Mouse (Mus musculus): Measurements from ENCODE around the gene Srgap2. TPM values are rescaled to one million over a fixed set of nuclear protein-coding genes. Genes with fewer than 3 reads are reported as not detected.

Gene Srgap2
- total and polyA plus RNA-seq, 2 experiments, result 6.6 to 7.4 TPM

DNA sequence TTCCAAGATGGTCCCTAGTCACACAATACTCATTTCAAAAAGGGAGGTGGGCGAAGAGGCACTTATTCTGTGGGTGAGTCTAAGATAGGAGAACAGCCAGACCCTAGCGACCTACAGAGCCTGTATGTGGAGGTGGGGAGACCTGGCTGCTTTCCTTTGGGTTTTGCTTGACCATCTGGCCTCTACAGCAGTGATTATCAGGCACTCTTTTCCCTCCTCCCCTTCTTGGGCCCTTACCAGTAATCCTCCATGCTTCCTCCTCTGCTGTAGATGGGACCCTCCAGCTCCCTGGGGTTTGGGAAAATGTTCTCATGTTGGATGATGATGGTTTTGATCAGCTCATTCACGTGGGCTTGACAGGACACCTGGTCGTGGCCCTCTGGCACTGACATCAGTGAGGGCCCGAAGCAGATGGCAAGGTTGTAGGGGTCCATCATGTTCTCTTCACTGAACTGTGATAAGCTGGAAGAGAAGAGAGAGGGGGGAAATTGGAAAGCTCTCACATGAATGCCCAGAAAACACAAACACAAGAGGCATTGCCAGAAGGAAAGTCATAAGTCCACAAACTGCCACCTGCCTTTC, 216.8 kb downstream of the Srgap2 start:
- Histone ChIP-seq H3K36me3 (ENCODE audit: control insufficient read depth, insufficient read depth, low read length) (peaks cover 29% of the 10 kb centered on the region), H3K4me3 (ENCODE audit: insufficient read depth, low read depth, low read length) (no peak overlapping the region), H3K79me2 (ENCODE audit: control insufficient read depth, insufficient read depth, low read length) (no peaks in the 10 kb centered on the region), H3K4me1 (ENCODE audit: control insufficient read depth, insufficient read depth, low read length) (no peaks in the 10 kb centered on the region), H3K9ac (ENCODE audit: low read depth, low read length) (no peak overlapping the region), H3K27me3 (ENCODE audit: control insufficient read depth, insufficient read depth, low read length) (no peaks in the 10 kb centered on the region), H3K27ac (replicated peaks; ENCODE audit: insufficient read depth, low read depth, low read length) (no peak overlapping the region)
- WGBS, result 95% methylated on average over 5 of the region's 5 CpGs
- TF ChIP-seq CTCF (IDR thresholded peaks at IDR 0.05; ENCODE audit: low read depth, low read length) (no peak), POLR2A (IDR thresholded peaks at IDR 0.05; ENCODE audit: extremely low read depth, insufficient read depth, low read length) (no peak)
- DNase-seq (ENCODE audit: extremely low read depth, low read depth, low spot score), result no peak

DNA sequence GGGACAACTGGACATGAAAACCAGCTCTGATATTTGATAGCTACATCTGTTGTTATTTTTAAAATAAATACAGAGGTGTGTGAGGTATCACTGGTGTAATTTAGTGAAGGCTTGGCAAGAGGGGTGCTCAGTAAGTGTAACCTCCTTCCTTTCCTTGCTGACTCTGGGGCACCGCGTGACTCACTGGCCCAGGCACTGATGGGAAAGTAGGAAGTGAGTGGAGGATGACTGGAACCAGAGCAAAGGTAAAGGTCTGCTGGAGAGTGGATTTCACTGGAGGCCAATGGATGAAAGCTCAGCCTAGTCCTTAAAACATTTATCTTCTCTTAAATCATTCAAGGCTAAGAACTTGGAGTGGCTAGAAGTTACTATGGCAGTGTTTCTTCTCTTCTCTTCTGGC, 226.4 kb downstream of the Srgap2 start:
- no peak for DNase-seq (ENCODE audit: extremely low read depth, low read depth, low spot score)
- Histone ChIP-seq H3K27ac (replicated peaks; ENCODE audit: insufficient read depth, low read depth, low read length) (no peak overlapping the region), H3K36me3 (ENCODE audit: control insufficient read depth, insufficient read depth, low read length) (peaks cover 8% of the 10 kb centered on the region), H3K4me1 (ENCODE audit: control insufficient read depth, insufficient read depth, low read length) (no peaks in the 10 kb centered on the region), H3K9ac (ENCODE audit: low read depth, low read length) (no peak overlapping the region), H3K4me3 (ENCODE audit: insufficient read depth, low read depth, low read length) (no peak overlapping the region), H3K27me3 (ENCODE audit: control insufficient read depth, insufficient read depth, low read length) (no peaks in the 10 kb centered on the region), H3K79me2 (ENCODE audit: control insufficient read depth, insufficient read depth, low read length) (no peaks in the 10 kb centered on the region)
- 98% methylated on average over 2 of the region's 2 CpGs for WGBS
- no peak for TF ChIP-seq POLR2A (IDR thresholded peaks at IDR 0.05; ENCODE audit: extremely low read depth, insufficient read depth, low read length)
- TF ChIP-seq CTCF (IDR thresholded peaks at IDR 0.05; ENCODE audit: low read depth, low read length), result no peak

DNA sequence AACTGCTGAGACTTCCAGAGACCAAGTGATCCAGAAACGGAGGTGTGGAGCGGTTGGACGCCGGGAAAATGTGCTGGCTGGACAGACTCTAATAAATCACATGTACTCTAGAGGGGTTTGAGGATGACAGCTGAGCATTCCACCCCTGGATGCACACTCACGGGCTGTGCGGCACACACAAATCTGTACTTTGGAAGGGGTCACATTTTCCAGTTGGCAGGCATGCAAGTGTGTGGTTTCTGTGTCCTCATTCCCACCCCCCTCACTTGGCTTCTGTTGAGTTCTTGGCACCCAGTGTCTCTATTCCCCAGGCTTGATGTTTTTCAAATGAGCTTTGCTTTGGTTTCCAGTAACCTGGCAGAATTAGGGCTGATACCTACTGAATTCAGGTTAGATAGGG, 227.4 kb downstream of the Srgap2 start:
- H3K4me1 ChIP-seq (ENCODE audit: control insufficient read depth, insufficient read depth, low read length), result no peaks in the 10 kb centered on the region
- 83% methylated on average over 6 of the region's 6 CpGs for WGBS
- no peak overlapping the region for H3K4me3 ChIP-seq (ENCODE audit: insufficient read depth, low read depth, low read length)
- no peak for TF ChIP-seq POLR2A (IDR thresholded peaks at IDR 0.05; ENCODE audit: extremely low read depth, insufficient read depth, low read length)
- TF ChIP-seq CTCF (IDR thresholded peaks at IDR 0.05; ENCODE audit: low read depth, low read length), result no peak
- no peak for DNase-seq (ENCODE audit: extremely low read depth, low read depth, low spot score)
- no peaks in the 10 kb centered on the region for H3K79me2 ChIP-seq (ENCODE audit: control insufficient read depth, insufficient read depth, low read length)
- H3K27me3 ChIP-seq (ENCODE audit: control insufficient read depth, insufficient read depth, low read length), result no peaks in the 10 kb centered on the region
- H3K36me3 ChIP-seq (ENCODE audit: control insufficient read depth, insufficient read depth, low read length), result peaks cover 10% of the 10 kb centered on the region
- H3K9ac ChIP-seq (ENCODE audit: low read depth, low read length), result no peak overlapping the region
- no peak overlapping the region for H3K27ac ChIP-seq (replicated peaks; ENCODE audit: insufficient read depth, low read depth, low read length)

DNA sequence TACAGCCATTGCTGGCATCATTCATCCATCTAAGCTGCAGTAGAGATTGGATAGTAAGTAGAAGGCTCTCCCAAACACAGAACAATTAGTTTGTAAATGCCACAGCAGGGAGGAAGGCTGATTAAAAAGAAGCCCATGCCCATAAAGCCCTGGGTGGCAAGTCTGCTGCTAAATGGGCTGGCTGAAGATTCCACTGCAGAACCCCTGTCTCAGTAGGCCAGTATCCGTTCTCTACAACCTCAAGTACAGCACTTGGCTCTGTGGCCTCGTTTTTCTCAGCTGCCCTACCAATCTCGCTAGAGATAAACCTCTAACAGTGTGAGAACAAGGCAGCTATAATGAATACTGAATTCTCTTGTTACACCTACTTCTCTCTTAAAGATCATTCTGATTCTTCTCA, 227.9 kb downstream of the Srgap2 start:
- TF ChIP-seq POLR2A (IDR thresholded peaks at IDR 0.05; ENCODE audit: extremely low read depth, insufficient read depth, low read length) (no peak), CTCF (IDR thresholded peaks at IDR 0.05; ENCODE audit: low read depth, low read length) (no peak)
- peaks cover 12% of the 10 kb centered on the region for H3K36me3 ChIP-seq (ENCODE audit: control insufficient read depth, insufficient read depth, low read length)
- H3K4me3 ChIP-seq (ENCODE audit: insufficient read depth, low read depth, low read length), result no peak overlapping the region
- H3K79me2 ChIP-seq (ENCODE audit: control insufficient read depth, insufficient read depth, low read length), result no peaks in the 10 kb centered on the region
- H3K27ac ChIP-seq (replicated peaks; ENCODE audit: insufficient read depth, low read depth, low read length), result no peak overlapping the region
- 86% methylated on average over 3 of the region's 3 CpGs for WGBS
- no peak for DNase-seq (ENCODE audit: extremely low read depth, low read depth, low spot score)
- H3K9ac ChIP-seq (ENCODE audit: low read depth, low read length), result no peak overlapping the region
- H3K4me1 ChIP-seq (ENCODE audit: control insufficient read depth, insufficient read depth, low read length), result no peaks in the 10 kb centered on the region
- no peaks in the 10 kb centered on the region for H3K27me3 ChIP-seq (ENCODE audit: control insufficient read depth, insufficient read depth, low read length)

DNA sequence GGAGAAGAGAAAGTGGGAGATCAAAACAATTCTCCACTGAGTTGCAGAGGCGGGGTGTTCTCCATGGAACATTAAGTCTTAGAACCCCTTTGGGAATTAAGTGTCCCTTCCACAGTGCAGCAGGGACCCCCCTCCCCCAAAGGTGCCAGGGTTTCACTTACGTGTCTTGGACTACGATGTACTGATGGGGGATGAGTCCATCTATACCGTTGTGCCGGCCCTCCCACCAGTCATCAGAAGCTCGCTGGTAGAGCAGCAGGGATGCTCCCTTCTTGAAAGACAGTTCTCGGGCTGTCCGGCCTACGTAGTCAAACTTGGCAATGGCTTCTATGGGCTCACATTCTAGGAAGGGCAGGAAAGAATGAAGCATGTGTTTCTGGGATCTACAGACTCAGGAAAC, 229.0 kb downstream of the Srgap2 start:
- no peaks in the 10 kb centered on the region for H3K27me3 ChIP-seq (ENCODE audit: control insufficient read depth, insufficient read depth, low read length)
- peaks cover 14% of the 10 kb centered on the region for H3K36me3 ChIP-seq (ENCODE audit: control insufficient read depth, insufficient read depth, low read length)
- H3K4me3 ChIP-seq (ENCODE audit: insufficient read depth, low read depth, low read length), result no peak overlapping the region
- no peak for DNase-seq (ENCODE audit: extremely low read depth, low read depth, low spot score)
- TF ChIP-seq CTCF (IDR thresholded peaks at IDR 0.05; ENCODE audit: low read depth, low read length) (no peak), POLR2A (IDR thresholded peaks at IDR 0.05; ENCODE audit: extremely low read depth, insufficient read depth, low read length) (no peak)
- WGBS, result 95% methylated on average over 9 of the region's 9 CpGs
- H3K9ac ChIP-seq (ENCODE audit: low read depth, low read length), result no peak overlapping the region
- H3K79me2 ChIP-seq (ENCODE audit: control insufficient read depth, insufficient read depth, low read length), result no peaks in the 10 kb centered on the region
- no peak overlapping the region for H3K27ac ChIP-seq (replicated peaks; ENCODE audit: insufficient read depth, low read depth, low read length)
- no peaks in the 10 kb centered on the region for H3K4me1 ChIP-seq (ENCODE audit: control insufficient read depth, insufficient read depth, low read length)

- Histone ChIP-seq H3K27ac (replicated peaks; ENCODE audit: insufficient read depth, low read depth, low read length) (no peak overlapping the region), H3K79me2 (ENCODE audit: control insufficient read depth, insufficient read depth, low read length) (no peaks in the 10 kb centered on the region), H3K4me1 (ENCODE audit: control insufficient read depth, insufficient read depth, low read length) (no peaks in the 10 kb centered on the region), H3K9ac (ENCODE audit: low read depth, low read length) (no peak overlapping the region), H3K4me3 (ENCODE audit: insufficient read depth, low read depth, low read length) (no peak overlapping the region), H3K27me3 (ENCODE audit: control insufficient read depth, insufficient read depth, low read length) (no peaks in the 10 kb centered on the region), H3K36me3 (ENCODE audit: control insufficient read depth, insufficient read depth, low read length) (peaks cover 18% of the 10 kb centered on the region)
- TF ChIP-seq POLR2A (IDR thresholded peaks at IDR 0.05; ENCODE audit: extremely low read depth, insufficient read depth, low read length) (no peak), CTCF (IDR thresholded peaks at IDR 0.05; ENCODE audit: low read depth, low read length) (no peak)
- DNase-seq (ENCODE audit: extremely low read depth, low read depth, low spot score), result no peak
- 94% methylated on average over 7 of the region's 7 CpGs for WGBS
Observed at GRCm38 (mm10) chr1:131296726-131297125, 230.4 kb downstream of the Srgap2 start.
